Mouse (Mus musculus) C2C12 (cell line): ENCODE results near the gene Jade2.

Experiments used
- CTCF ChIP-seq: IDR thresholded peaks from one replicate; pipeline ENCODE4 v1.5.1; 2011; ENCODE audit not compliant: control insufficient read depth, insufficient read depth, insufficient read length
- USF1 ChIP-seq: IDR thresholded peaks from one replicate; pipeline ENCODE4 v1.6.1; 2011; ENCODE audit warnings: low read depth, mild to moderate bottlenecking, control low read depth, moderate library complexity

- no peak for TF ChIP-seq CTCF
- no peak for TF ChIP-seq USF1
Measured at GRCm38 (mm10) chr11:51800634-51801325, 56.7 kb downstream of the Jade2 start.
